Mouse (Mus musculus) heart, postnatal 0 days (tissue): ENCODE measurements around the gene Bhlhe40.

Experiments used
- CTCF ChIP-seq: IDR thresholded peaks from 2 replicates; pipeline ENCODE4 v1.5.1; 2016; ENCODE audit warnings: antibody characterized with exemption, control low read depth, low read depth
- EP300 ChIP-seq: IDR thresholded peaks from 2 replicates; pipeline ENCODE4 v1.6.1; 2016; ENCODE audit warnings: antibody characterized with exemption, low read depth

- TF ChIP-seq CTCF (no peak), EP300 (no peak)
Observed at GRCm38 (mm10) chr6:108666648-108667488, 6.4 kb downstream of the Bhlhe40 start.
